Mouse (Mus musculus) CH12.LX (cell line): ENCODE results near the gene Slc22a14.
"Not testable (repeated sequence)": the region's sequence is repeated elsewhere in the genome, so short reads cannot be mapped to it uniquely, and the experiment has no call there.

ENCODE experiments used
- CTCF ChIP-seq, 2 experiments: IDR thresholded peaks in 1 of 2; conservative IDR thresholded peaks in 1 of 2; 2 replicates each; pipeline ENCODE4 v1.5.1; 2011 to 2012; ENCODE audit warnings: low read depth in 2 of 2, low read length in 2 of 2, improper control_type of control experiment in 1 of 2, inconsistent platforms in 1 of 2, mild to moderate bottlenecking in 1 of 2, moderate library complexity in 1 of 2
- EP300 ChIP-seq: IDR thresholded peaks from 2 replicates; pipeline ENCODE4 v1.6.1; 2011; ENCODE audit warnings: low read length, improper control_type of control experiment
- GABPA ChIP-seq: IDR thresholded peaks from 2 replicates; pipeline ENCODE4 v1.6.1; 2012; ENCODE audit warnings: low read depth, low read length, improper control_type of control experiment, inconsistent platforms; ENCODE audit not compliant: insufficient replicate concordance
- POLR2A ChIP-seq: IDR thresholded peaks from 2 replicates; pipeline ENCODE4 v1.6.1; 2011; ENCODE audit warnings: low read depth, mild to moderate bottlenecking, improper control_type of control experiment, low read length

DNA sequence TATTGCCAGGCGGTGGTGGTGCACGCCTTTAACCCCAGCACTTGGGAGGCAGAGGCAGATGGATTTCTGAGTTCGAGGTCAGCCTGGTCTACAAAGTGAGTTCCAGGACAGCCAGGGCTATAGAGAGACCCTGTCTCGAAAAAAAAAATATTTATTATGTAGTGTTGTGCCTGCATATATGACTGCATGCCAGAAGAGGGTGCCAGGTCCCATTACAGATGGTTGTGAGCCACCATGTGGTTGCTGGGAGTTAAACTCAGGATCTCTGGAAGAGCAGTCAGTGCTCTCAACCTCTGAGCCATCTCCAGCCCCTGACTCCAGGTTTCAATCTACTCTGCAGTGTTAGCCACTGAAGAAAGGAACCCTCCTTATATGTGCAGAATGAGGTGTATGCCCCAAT, 5.4 kb upstream of the Slc22a14 start:
- TF ChIP-seq EP300, GABPA, POLR2A: not testable (repeated sequence)
- peak in 1 of 2 experiments; percentile 54; a peak in 2 of 4 replicates for TF ChIP-seq CTCF (conservative IDR thresholded peaks at IDR 0.05 in 1 of 2, IDR thresholded peaks at IDR 0.05 in 1 of 2; ENCODE audit: low read depth in 2 of 2, low read length in 2 of 2)
